In genomic region chr1:34433891-34434521, GRCm38 (mm10) we compare ENCODE assay signal across 8 mouse cellular contexts. TPM values are rescaled to one million over a fixed set of nuclear protein-coding genes. Genes with fewer than 3 reads are reported as not detected.
A peak's percentile ranks its signal among the peaks of the same experiment; 100 is the strongest.
DNase-seq lines count a peak whose midpoint lies in the region; ATAC-seq and TF ChIP-seq lines count a peak whose summit lies in the region.

No protein-coding gene starts in this region.

- H3K4me3 ChIP-seq in hindbrain, embryonic 12.5 days = peak overlapping the region; percentile 55
- peak overlapping the region; percentile 75 to 94 for H3K4me3 ChIP-seq in liver, embryonic 14.5 days (ENCODE audit: insufficient read depth in 1 of 2, low read depth in 2 of 2, low read length in 2 of 2)
- H3K4me3 ChIP-seq in neural tube, embryonic 14.5 days (ENCODE audit: low read depth, low read length) = peak overlapping the region; percentile 59

- H3K9me3 ChIP-seq in hindbrain, embryonic 12.5 days (replicated peaks) = peaks cover 29% of the 10 kb centered on the region
- H3K9me3 ChIP-seq in liver, embryonic 14.5 days (ENCODE audit: control insufficient read depth, low read length) = peaks cover 7% of the 10 kb centered on the region
- H3K9me3 ChIP-seq in neural tube, embryonic 14.5 days (ENCODE audit: control insufficient read depth, low read length) = no peaks in the 10 kb centered on the region; the same call in 1 of the 2 replicates

- TF ChIP-seq CTCF in liver, embryonic 14.5 days (IDR thresholded peaks at IDR 0.05; ENCODE audit: low read depth) = no peak

- H3K27me3 ChIP-seq in hindbrain, embryonic 12.5 days = no peaks in the 10 kb centered on the region
- H3K27me3 ChIP-seq in liver, embryonic 14.5 days (ENCODE audit: control insufficient read depth, insufficient read depth, low read length) = no peaks in the 10 kb centered on the region
- no peaks in the 10 kb centered on the region for H3K27me3 ChIP-seq in neural tube, embryonic 14.5 days (ENCODE audit: control insufficient read depth, insufficient read depth, low read length)

- peaks cover 15% of the 10 kb centered on the region for H3K4me1 ChIP-seq in hindbrain, embryonic 12.5 days
- H3K4me1 ChIP-seq in liver, embryonic 14.5 days (replicated peaks; ENCODE audit: control insufficient read depth in 2 of 2, insufficient read depth in 2 of 2, low read length in 1 of 2) = peaks cover 3 to 7% of the 10 kb centered on the region in 2 experiments
- H3K4me1 ChIP-seq in neural tube, embryonic 14.5 days (ENCODE audit: control insufficient read depth, insufficient read depth, low read length) = peaks cover 9% of the 10 kb centered on the region; the same call in 1 of the 2 replicates

- WGBS in hindbrain, embryonic 12.5 days = 7% methylated on average over 19 of the region's 19 CpGs
- WGBS in liver, embryonic 14.5 days (ENCODE audit: insufficient replicate concordance) = 12% methylated on average over 19 of the region's 19 CpGs
- WGBS in neural tube, embryonic 14.5 days = 14% methylated on average over 19 of the region's 19 CpGs

- peak; percentile 35 to 50 for DNase-seq in cerebellum, adult 18-20 months
- no peak for DNase-seq in cerebellum, adult 9-11 months
- DNase-seq in NIH3T3 (ENCODE audit: low read depth) (peak; percentile 57), adipocyte (ENCODE audit: low spot score) (no peak)
- DNase-seq in liver, embryonic 14.5 days (ENCODE audit: low read depth in 3 of 3, low spot score in 3 of 3) = no peak

- peak overlapping the region; percentile 67 for H3K27ac ChIP-seq in hindbrain, embryonic 12.5 days
- no peak overlapping the region for H3K27ac ChIP-seq in liver, embryonic 14.5 days
- H3K27ac ChIP-seq in neural tube, embryonic 14.5 days (ENCODE audit: low read depth, low read length) = 0 out of 2 replicates have a peak overlapping the region, but pooled peaks have one; percentile 60

- H3K9ac ChIP-seq in hindbrain, embryonic 12.5 days = 0 out of 2 replicates have a peak overlapping the region, but pooled peaks have one; percentile 3
- peak overlapping the region; percentile 71 for H3K9ac ChIP-seq in liver, embryonic 14.5 days (replicated peaks)
- H3K9ac ChIP-seq in neural tube, embryonic 14.5 days (replicated peaks; ENCODE audit: low read depth, low read length) = peak overlapping the region; percentile 47; the same call in 1 of the 2 replicates

- H3K4me2 ChIP-seq in hindbrain, embryonic 12.5 days (replicated peaks) = peak overlapping the region; percentile 69
- H3K4me2 ChIP-seq in liver, embryonic 14.5 days (ENCODE audit: low read depth) = peak overlapping the region; percentile 87
- peak overlapping the region; percentile 64 for H3K4me2 ChIP-seq in neural tube, embryonic 14.5 days (ENCODE audit: low read depth, low read length)

- H3K36me3 ChIP-seq in hindbrain, embryonic 12.5 days = peaks cover 27% of the 10 kb centered on the region
- H3K36me3 ChIP-seq in liver, embryonic 14.5 days (replicated peaks; ENCODE audit: control insufficient read depth, insufficient read depth, low read depth) = no peaks in the 10 kb centered on the region
- no peaks in the 10 kb centered on the region for H3K36me3 ChIP-seq in neural tube, embryonic 14.5 days (ENCODE audit: control insufficient read depth, insufficient read depth, low read length)

- ATAC-seq in erythroblast, adult 5-6 weeks (replicated peaks; ENCODE audit: low FRiP score, poor library complexity, severe bottlenecking) = peak; percentile 44
- no peak for ATAC-seq in hindbrain, embryonic 12.5 days (ENCODE audit: low FRiP score)
- peak; percentile 16; the same call in 1 of the 2 replicates for ATAC-seq in liver, embryonic 14.5 days (ENCODE audit: insufficient read depth)
- no peak for ATAC-seq in neural tube, embryonic 14.5 days (ENCODE audit: low read depth)

- no peak for TF ChIP-seq EP300 in liver, embryonic 14.5 days (IDR thresholded peaks at IDR 0.05; ENCODE audit: low read depth)

RNA-seq across cellular contexts. Expression of gene Ccdc115, which starts 5.5 kb away (rescaled TPM):
- 21.1 and 25.5 TPM in 2 replicates for total RNA-seq in erythroblast, adult 5-6 weeks (2015; ENCODE audit: low replicate concordance)
- total RNA-seq in erythroblast, adult 5-6 weeks (2017; ENCODE audit: low replicate concordance) = 9.9 and 12.1 TPM in 2 replicates
- polyA plus RNA-seq in hindbrain, embryonic 12.5 days (2016; fragmentation: Nextera tagmentation; extraction: Ambion mirVana) = 61.4 and 62.9 TPM in 2 replicates
- polyA plus RNA-seq in liver, embryonic 14.5 days (2012; rRNA removed) = 13.2 and 21.3 TPM in 2 replicates
- 21.6 and 23.1 TPM in 2 replicates for polyA plus RNA-seq in liver, embryonic 14.5 days (2014; fragmentation: Nextera tagmentation; extraction: Ambion mirVana)
- 64.4 and 65.2 TPM in 2 replicates for polyA plus RNA-seq in neural tube, embryonic 14.5 days (2014; fragmentation: Nextera tagmentation; extraction: Ambion mirVana)

RNA-seq across cellular contexts. Expression of gene Imp4, which starts 5.6 kb away (rescaled TPM):
- 20.5 and 20.6 TPM in 2 replicates for total RNA-seq in erythroblast, adult 5-6 weeks (2015; ENCODE audit: low replicate concordance)
- 5.8 and 6.1 TPM in 2 replicates for total RNA-seq in erythroblast, adult 5-6 weeks (2017; ENCODE audit: low replicate concordance)
- polyA plus RNA-seq in hindbrain, embryonic 12.5 days (2016; fragmentation: Nextera tagmentation; extraction: Ambion mirVana) = 69.7 and 70.1 TPM in 2 replicates
- 8.9 and 21.2 TPM in 2 replicates for polyA plus RNA-seq in liver, embryonic 14.5 days (2012; rRNA removed)
- polyA plus RNA-seq in liver, embryonic 14.5 days (2014; fragmentation: Nextera tagmentation; extraction: Ambion mirVana) = 56.8 and 59.6 TPM in 2 replicates
- 50.9 and 60.2 TPM in 2 replicates for polyA plus RNA-seq in neural tube, embryonic 14.5 days (2014; fragmentation: Nextera tagmentation; extraction: Ambion mirVana)

RNA-seq across cellular contexts. Expression of gene Ptpn18, which starts 25.6 kb away (rescaled TPM):
- 7.3 and 13.4 TPM in 2 replicates for total RNA-seq in erythroblast, adult 5-6 weeks (2015; ENCODE audit: low replicate concordance)
- total RNA-seq in erythroblast, adult 5-6 weeks (2017; ENCODE audit: low replicate concordance) = 23.1 and 47.7 TPM in 2 replicates
- polyA plus RNA-seq in hindbrain, embryonic 12.5 days (2016; fragmentation: Nextera tagmentation; extraction: Ambion mirVana) = 6.9 and 12.0 TPM in 2 replicates
- polyA plus RNA-seq in liver, embryonic 14.5 days (2012; rRNA removed) = 12.6 and 26.4 TPM in 2 replicates
- 18.3 and 23.8 TPM in 2 replicates for polyA plus RNA-seq in liver, embryonic 14.5 days (2014; fragmentation: Nextera tagmentation; extraction: Ambion mirVana)
- polyA plus RNA-seq in neural tube, embryonic 14.5 days (2014; fragmentation: Nextera tagmentation; extraction: Ambion mirVana) = 1.6 and 5.6 TPM in 2 replicates

Comparison
In these comparisons a context has a peak if more than half of its experiments do, and no peak if none do; other contexts are left out.
1. DNase-seq: peak in cerebellum, adult 18-20 months (2 of 2) and NIH3T3 (single experiment); none in cerebellum, adult 9-11 months (single experiment), liver, embryonic 14.5 days (0 of 3) and adipocyte (single experiment).
2. ATAC-seq: peak in erythroblast, adult 5-6 weeks (single experiment) and liver, embryonic 14.5 days (single experiment); none in hindbrain, embryonic 12.5 days (single experiment) and neural tube, embryonic 14.5 days (single experiment).
3. H3K9ac ChIP-seq: peak in every context shown above with its lines; median percentile 71 in liver, embryonic 14.5 days; 47 in neural tube, embryonic 14.5 days; 3 in hindbrain, embryonic 12.5 days.
4. Peak in every context shown above with its lines, with median percentiles within 50 percentile points of each other: H3K4me2 ChIP-seq and H3K4me3 ChIP-seq.